Mouse (Mus musculus): Measurements from ENCODE around the gene 1810030O07Rik.
"Not testable (repeated sequence)": the region's sequence is repeated elsewhere in the genome, so short reads cannot be mapped to it uniquely, and the experiment has no call there.

DNA sequence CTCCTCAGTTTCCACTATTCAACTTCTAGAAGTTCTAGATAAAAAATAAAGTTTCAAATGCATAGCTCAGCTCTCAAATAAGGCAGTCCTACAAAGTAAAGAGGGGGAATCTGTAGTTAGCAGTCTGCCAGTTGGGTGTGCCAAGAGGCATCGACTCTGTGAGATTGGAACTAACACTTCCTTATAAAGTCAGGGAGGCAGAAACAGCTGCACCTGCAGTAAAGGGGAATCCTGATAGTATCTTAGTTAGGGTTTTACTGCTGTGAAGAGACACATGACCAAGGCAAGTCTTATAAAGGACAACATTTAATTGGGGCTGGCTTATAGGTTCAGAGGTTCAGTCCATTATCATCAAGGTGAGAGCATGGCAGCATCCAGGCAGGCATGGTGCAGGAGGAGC, 61.1 kb downstream of the 1810030O07Rik start:
- TF ChIP-seq CHD2 (IDR thresholded peaks at IDR 0.05; ENCODE audit: low read length); EP300 (IDR thresholded peaks at IDR 0.05; ENCODE audit: low read depth in 1 of 2, low read length in 2 of 2); USF1 (IDR thresholded peaks at IDR 0.05; ENCODE audit: low read depth, low read length); POLR2A (IDR thresholded peaks at IDR 0.05; ENCODE audit: control insufficient read depth in 1 of 2, insufficient read depth in 1 of 2, low read depth in 1 of 2, low read length in 2 of 2, poor library complexity in 1 of 2); CTCF (IDR thresholded peaks at IDR 0.05 in 2 of 3, conservative IDR thresholded peaks at IDR 0.05 in 1 of 3; ENCODE audit: control insufficient read depth in 1 of 3, insufficient read depth in 1 of 3, low read depth in 2 of 3, low read length in 3 of 3, poor library complexity in 1 of 3, severe bottlenecking in 1 of 3); SIN3A (IDR thresholded peaks at IDR 0.05; ENCODE audit: low read length): not testable (repeated sequence)

Data from MEL (cell line).